Mouse (Mus musculus) thymus, adult 2 months (tissue): ENCODE data around the gene Frat2.

Experiments used
- CTCF ChIP-seq: fragments of 200-500 bp; IDR thresholded peaks from 2 replicates; pipeline ENCODE4 v1.5.1; 2012; ENCODE audit warnings: mild to moderate bottlenecking, control low read depth, low read length, moderate library complexity, borderline replicate concordance; ENCODE audit not compliant: control insufficient read depth, poor library complexity, insufficient read depth; ENCODE audit errors: extremely low read depth
- POLR2A ChIP-seq: fragments of 200-500 bp; IDR thresholded peaks from 2 replicates; pipeline ENCODE4 v1.6.1; 2012; ENCODE audit warnings: mild to moderate bottlenecking, low read length, control low read depth, moderate library complexity; ENCODE audit not compliant: control insufficient read depth, poor library complexity, insufficient read depth; ENCODE audit errors: extremely low read depth

- TF ChIP-seq CTCF (no peak), POLR2A (no peak)
Measured at GRCm38 (mm10) chr19:41824950-41825349, 23.0 kb downstream of the Frat2 start.
